Mouse (Mus musculus) CH12.LX (cell line): ENCODE measurements at regions not wholly inside any gene's neighbourhood (a gene's known extent, or its start where the extent isn't known, plus 50 kb on each side); places are given as distances from the start of the nearest gene placed in this dataset.

ENCODE experiments used
- DNase-seq: peaks from one replicate; pipeline ENCODE4 v3.0.0-alpha.2; 2013; ENCODE audit errors: extremely low read depth
- H3K27ac ChIP-seq: 2 replicates; pipeline ENCODE4 v1.5.1; 2012; ENCODE audit warnings: low read depth, mild to moderate bottlenecking, control low read depth, moderate library complexity; ENCODE audit not compliant: insufficient read depth
- H3K27me3 ChIP-seq: replicated peaks from 2 replicates; pipeline ENCODE3; 2012; ENCODE audit warnings: inconsistent platforms
- H3K36me3 ChIP-seq, 2 experiments: replicated peaks in 1 of 2; 2 replicates each; pipeline versions ENCODE3 to v1.6.1; 2012; ENCODE audit warnings: inconsistent platforms in 1 of 2, low read length in 1 of 2, mild to moderate bottlenecking in 1 of 2, mixed read lengths in 1 of 2, moderate library complexity in 1 of 2; ENCODE audit not compliant: control insufficient read depth in 1 of 2, insufficient read depth in 1 of 2
- H3K4me1 ChIP-seq, 2 experiments: 2 replicates each; pipeline ENCODE4 v1.6.1; 2012; ENCODE audit warnings: inconsistent platforms in 1 of 2, moderate library complexity in 1 of 2; ENCODE audit not compliant: insufficient read depth in 2 of 2, control insufficient read depth in 1 of 2
- H3K4me2 ChIP-seq: 2 replicates; pipeline ENCODE4 v1.6.1; 2012; ENCODE audit warnings: low read depth, mild to moderate bottlenecking, control low read depth; ENCODE audit not compliant: poor library complexity, insufficient read depth, severe bottlenecking
- H3K4me3 ChIP-seq, 3 experiments: fragments of 150-350 bp in 1 of 3; sonication (generic) in 1 of 3; replicated peaks in 1 of 3; 2 replicates each; pipeline versions ENCODE3 to v1.5.1; 2011 to 2012; ENCODE audit warnings: low read depth in 2 of 3, low read length in 2 of 3, mild to moderate bottlenecking in 2 of 3, moderate library complexity in 2 of 3, control low read depth in 1 of 3, improper control_type of control experiment in 1 of 3, inconsistent platforms in 1 of 3, mixed read lengths in 1 of 3; ENCODE audit not compliant: poor library complexity in 1 of 3
- H3K79me2 ChIP-seq: replicated peaks from 2 replicates; pipeline ENCODE4 v1.6.1; 2012; ENCODE audit warnings: mild to moderate bottlenecking, moderate library complexity; ENCODE audit not compliant: control insufficient read depth, poor library complexity, insufficient read depth, severe bottlenecking; ENCODE audit errors: extremely low read depth
- H3K9ac ChIP-seq: 2 replicates; pipeline ENCODE4 v1.6.1; 2012; ENCODE audit warnings: low read depth, mild to moderate bottlenecking, control low read depth, moderate library complexity; ENCODE audit not compliant: insufficient read depth
- H3K9me3 ChIP-seq: replicated peaks from 2 replicates; pipeline ENCODE3; 2012; ENCODE audit warnings: low read length, inconsistent platforms, mixed read lengths
- BHLHE40 ChIP-seq: IDR thresholded peaks from 2 replicates; pipeline ENCODE4 v1.6.1; 2011; ENCODE audit warnings: mild to moderate bottlenecking, low read depth, low read length, improper control_type of control experiment
- E2F4 ChIP-seq: IDR thresholded peaks from 2 replicates; pipeline ENCODE4 v1.6.1; 2011; ENCODE audit warnings: low read depth, low read length, improper control_type of control experiment; ENCODE audit not compliant: insufficient replicate concordance
- ETS1 ChIP-seq: conservative IDR thresholded peaks from 2 replicates; pipeline ENCODE4 v1.6.1; 2012; ENCODE audit warnings: low read depth, mild to moderate bottlenecking, inconsistent platforms, low read length, improper control_type of control experiment, moderate library complexity
- HCFC1 ChIP-seq: IDR thresholded peaks from 2 replicates; pipeline ENCODE4 v1.6.1; 2012; ENCODE audit warnings: low read depth, mild to moderate bottlenecking, inconsistent platforms, low read length, improper control_type of control experiment
- IRF4 ChIP-seq: IDR thresholded peaks from 2 replicates; pipeline ENCODE4 v1.6.1; 2014; ENCODE audit warnings: low read depth, mild to moderate bottlenecking, inconsistent platforms, low read length, improper control_type of control experiment
- JUN ChIP-seq: IDR thresholded peaks from 2 replicates; pipeline ENCODE4 v1.6.1; 2011; ENCODE audit warnings: low read depth, mild to moderate bottlenecking, low read length, improper control_type of control experiment, moderate library complexity; ENCODE audit not compliant: insufficient read depth
- JUND ChIP-seq: conservative IDR thresholded peaks from 2 replicates; pipeline ENCODE4 v1.6.1; 2011; ENCODE audit warnings: low read depth, low read length, improper control_type of control experiment
- MAX ChIP-seq: IDR thresholded peaks from 2 replicates; pipeline ENCODE4 v1.6.1; 2011; ENCODE audit warnings: low read length, improper control_type of control experiment
- MYC ChIP-seq: IDR thresholded peaks from 2 replicates; pipeline ENCODE4 v1.6.1; 2011; ENCODE audit warnings: low read depth, mild to moderate bottlenecking, improper control_type of control experiment, low read length
- NELFE ChIP-seq: IDR thresholded peaks from 2 replicates; pipeline ENCODE4 v1.6.1; 2011; ENCODE audit warnings: low read depth, low read length, improper control_type of control experiment
- POLR2AphosphoS2 ChIP-seq: IDR thresholded peaks from 2 replicates; pipeline ENCODE4 v1.6.1; 2011; ENCODE audit warnings: low read depth, low read length, improper control_type of control experiment
- RAD21 ChIP-seq: IDR thresholded peaks from 2 replicates; pipeline ENCODE4 v1.6.1; 2011; ENCODE audit warnings: low read depth, mild to moderate bottlenecking, low read length, improper control_type of control experiment, moderate library complexity
- TBP ChIP-seq: conservative IDR thresholded peaks from 2 replicates; pipeline ENCODE4 v1.6.1; 2011; ENCODE audit warnings: low read depth, low read length, improper control_type of control experiment
- ZC3H11A ChIP-seq: IDR thresholded peaks from 2 replicates; pipeline ENCODE4 v1.6.1; 2012; ENCODE audit warnings: low read depth, mild to moderate bottlenecking, inconsistent platforms, low read length, improper control_type of control experiment
- ZMIZ1 ChIP-seq: IDR thresholded peaks from 2 replicates; pipeline ENCODE4 v1.6.1; 2012; ENCODE audit warnings: low read depth, mild to moderate bottlenecking, inconsistent platforms, low read length, improper control_type of control experiment
- dilution Hi-C: fragments of 300-500 bp; cut with MboI; formaldehyde crosslinking; loops from 2 replicates; pipeline ENCODE4 v1.14.3; 2020; ENCODE audit warnings: low sequenced_read_pairs; ENCODE audit not compliant: extremely low pct_unique_long_range_greater_than_20kb, extremely low pct_ligation_motif_present
- in situ Hi-C: fragments of 300-500 bp; cut with MboI; formaldehyde crosslinking; loops from 3 replicates; pipeline ENCODE4 v1.14.3; 2019; ENCODE audit warnings: low sequenced_read_pairs, low pct_ligation_motif_present, low pct_unique_long_range_greater_than_20kb, mixed read lengths

DNA sequence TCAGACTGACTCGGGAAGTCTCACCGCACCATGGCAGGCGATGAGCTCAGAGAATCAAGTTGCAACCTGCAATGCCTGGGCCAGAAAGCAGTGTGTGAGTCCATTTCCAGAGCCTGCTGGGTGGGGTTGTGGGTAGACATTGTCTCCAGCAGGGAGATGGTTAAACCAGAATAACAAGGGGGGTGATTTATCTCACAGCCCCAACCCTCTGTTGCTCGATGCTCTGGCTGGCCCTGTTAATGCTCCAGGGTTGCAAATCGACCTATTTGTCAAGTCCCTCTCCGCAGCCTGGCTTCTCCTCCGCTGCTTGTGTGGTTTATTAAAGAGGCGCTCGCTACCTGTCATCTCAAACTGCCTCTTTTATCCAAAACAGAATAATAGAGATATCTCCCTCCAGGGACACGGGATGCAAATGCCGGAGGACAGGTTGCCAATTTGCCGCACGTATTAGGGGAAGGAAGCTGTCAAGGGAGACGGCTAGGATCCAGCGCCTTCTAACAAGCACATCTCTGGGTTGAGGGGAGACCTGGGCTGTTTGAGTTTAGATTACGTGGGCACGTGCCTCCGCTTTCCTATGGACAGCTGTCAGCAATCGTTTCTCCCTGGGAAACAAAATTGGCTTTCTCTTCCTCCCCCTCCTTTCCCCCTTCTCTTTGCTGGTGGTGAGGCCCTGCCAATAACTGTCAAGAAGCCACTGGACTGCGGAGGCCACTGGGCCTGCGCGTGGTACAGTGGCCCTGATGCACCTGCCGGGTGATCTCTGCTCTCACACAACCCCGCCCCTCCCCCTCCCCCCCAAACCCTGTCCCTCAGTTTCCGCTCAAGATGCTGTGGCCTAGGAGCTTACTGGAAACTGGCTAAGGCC is 57.4 kb upstream of the Pitx1 start:
- no peak for DNase-seq
- Histone ChIP-seq H3K4me2 (no peak overlapping the region), H3K27me3 (no peaks in the 10 kb centered on the region), H3K27ac (no peak overlapping the region), H3K36me3 (no peaks in the 10 kb centered on the region), H3K4me3 (no peak overlapping the region), H3K79me2 (no peaks in the 10 kb centered on the region), H3K4me1 (peaks cover 0 to 18% of the 10 kb centered on the region in 2 experiments; a peak in 2 of 4 replicates), H3K9me3 (peaks cover 9% of the 10 kb centered on the region)
- in situ Hi-C loops: no loop called here
- TF ChIP-seq NELFE: no peak
- TF ChIP-seq RAD21: no peak
- TF ChIP-seq POLR2AphosphoS2: no peak
- TF ChIP-seq BHLHE40: no peak
- TF ChIP-seq ETS1: no peak
- TF ChIP-seq JUN: no peak
- TF ChIP-seq ZMIZ1: no peak
- TF ChIP-seq ZC3H11A: no peak
- TF ChIP-seq MAX: no peak
- no peak for TF ChIP-seq TBP
- TF ChIP-seq, all 38 proteins: peak for 0
- dilution Hi-C loops: no loop called here
- no peak overlapping the region for H3K9ac ChIP-seq

DNA sequence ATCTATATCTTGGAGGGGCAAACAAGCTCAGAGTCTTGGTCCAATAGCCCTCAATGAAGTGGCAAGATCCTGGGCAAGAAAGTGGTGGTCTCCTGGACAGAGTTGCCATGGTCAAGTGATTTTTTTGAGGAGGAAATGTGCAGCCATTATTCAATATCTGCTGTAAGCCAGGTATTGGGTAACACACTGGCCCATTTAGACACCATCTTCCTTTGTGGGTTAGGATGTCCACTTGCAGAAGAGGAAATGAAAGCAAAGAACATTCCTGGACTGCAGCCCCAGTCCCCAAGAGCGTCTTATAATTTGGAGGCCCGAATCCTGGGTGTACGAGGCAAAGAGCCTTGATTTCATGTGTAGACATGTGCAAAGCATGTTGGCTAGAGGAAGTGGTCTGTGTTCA is 56.3 kb upstream of the Pitx1 start:
- peaks cover 0 to 15% of the 10 kb centered on the region in 2 experiments; a peak in 2 of 4 replicates for H3K4me1 ChIP-seq
- no peaks in the 10 kb centered on the region for H3K27me3 ChIP-seq
- no peaks in the 10 kb centered on the region for H3K79me2 ChIP-seq
- H3K27ac ChIP-seq: no peak overlapping the region
- H3K9me3 ChIP-seq: peaks cover 9% of the 10 kb centered on the region
- DNase-seq: no peak
- no peak overlapping the region for H3K4me3 ChIP-seq
- in situ Hi-C loops: no loop called here
- no peak overlapping the region for H3K4me2 ChIP-seq
- dilution Hi-C loops: no loop called here
- H3K9ac ChIP-seq: no peak overlapping the region
- TF ChIP-seq ZMIZ1 (no peak), JUND (no peak), TBP (no peak), IRF4 (no peak), HCFC1 (no peak), MYC (no peak), E2F4 (no peak)
- H3K36me3 ChIP-seq: no peaks in the 10 kb centered on the region
